Comparison of ENCODE assay signal across 27 mouse cellular contexts in genomic region chr4:43833752-43834151, GRCm38 (mm10). TPM values are rescaled to one million over a fixed set of nuclear protein-coding genes. Genes with fewer than 3 reads are reported as not detected.
"Had no signal": no experiment of that assay in that cellular context is flagged by ENCODE, and none has a peak within 500 bp of the region (broad histone marks: within the 10 kb centered on the region; RNA-seq: fewer than 3 reads in every experiment).

No protein-coding gene starts in this region.

- H3K4me3 ChIP-seq: midbrain, embryonic 12.5 days; myocyte; neural tube, embryonic 13.5 days; neural tube, embryonic 15.5 days had no signal

- H3K27me3 ChIP-seq: midbrain, embryonic 12.5 days; neural tube, embryonic 13.5 days; neural tube, embryonic 15.5 days had no signal

- H3K4me2 ChIP-seq: lung, embryonic 14.5 days; midbrain, embryonic 12.5 days; neural tube, embryonic 13.5 days; neural tube, embryonic 15.5 days had no signal

- H3K9ac ChIP-seq: lung, embryonic 14.5 days; midbrain, embryonic 12.5 days; neural tube, embryonic 13.5 days; neural tube, embryonic 15.5 days had no signal

- H3K36me3 ChIP-seq: midbrain, embryonic 12.5 days; neural tube, embryonic 13.5 days; neural tube, embryonic 15.5 days had no signal

- H3K4me1 ChIP-seq: midbrain, embryonic 12.5 days; neural tube, embryonic 13.5 days; neural tube, embryonic 15.5 days had no signal

- DNase-seq: lung, adult 18-20 months; lung, embryonic 14.5 days; lung, postnatal 10 days; lung, postnatal 4 days; midbrain, embryonic 14.5 days; retina, postnatal 1 day; right cerebral cortex, adult 18-20 months; right cerebral cortex, postnatal 25 days; right cerebral cortex, postnatal 4 days; spleen, adult 18-20 months; thymus, adult 18-20 months; thymus, postnatal 14 days; thymus, postnatal 36 days had no signal

- H3K9me3 ChIP-seq: midbrain, embryonic 12.5 days; neural tube, embryonic 13.5 days; neural tube, embryonic 15.5 days had no signal

- H3K27ac ChIP-seq: midbrain, embryonic 12.5 days; neural tube, embryonic 13.5 days; neural tube, embryonic 15.5 days had no signal

- ATAC-seq: midbrain, embryonic 16.5 days had no signal

RNA-seq across cellular contexts. Expression of gene Olfr157, which starts 6.2 kb away (rescaled TPM):
- total RNA-seq: megakaryocyte, adult 5-6 weeks; megakaryocyte-erythroid progenitor cell, adult 5-6 weeks had no signal
- polyA plus RNA-seq: liver, embryonic 16.5 days; lung, embryonic 14.5 days; lung, embryonic 16.5 days; midbrain, embryonic 12.5 days; midbrain, embryonic 14.5 days; midbrain, embryonic 16.5 days; myocyte; neural tube, embryonic 11.5 days; neural tube, embryonic 13.5 days; neural tube, embryonic 15.5 days; stomach, embryonic 14.5 days; stomach, embryonic 16.5 days; thymus, postnatal 0 days had no signal

RNA-seq across cellular contexts. Expression of gene Olfr156, which starts 10.1 kb away (rescaled TPM):
- total RNA-seq: megakaryocyte, adult 5-6 weeks; megakaryocyte-erythroid progenitor cell, adult 5-6 weeks had no signal
- polyA plus RNA-seq: liver, embryonic 16.5 days; lung, embryonic 14.5 days; lung, embryonic 16.5 days; midbrain, embryonic 12.5 days; midbrain, embryonic 14.5 days; midbrain, embryonic 16.5 days; myocyte; neural tube, embryonic 11.5 days; neural tube, embryonic 13.5 days; neural tube, embryonic 15.5 days; small intestine, adult 2 months; stomach, embryonic 14.5 days; stomach, embryonic 16.5 days; thymus, postnatal 0 days had no signal

RNA-seq across cellular contexts. Expression of gene Olfr155, which starts 17.6 kb away (rescaled TPM):
- total RNA-seq: megakaryocyte, adult 5-6 weeks; megakaryocyte-erythroid progenitor cell, adult 5-6 weeks had no signal
- polyA plus RNA-seq: liver, embryonic 16.5 days; lung, embryonic 14.5 days; lung, embryonic 16.5 days; midbrain, embryonic 12.5 days; midbrain, embryonic 14.5 days; midbrain, embryonic 16.5 days; myocyte; neural tube, embryonic 11.5 days; neural tube, embryonic 13.5 days; neural tube, embryonic 15.5 days; small intestine, adult 2 months; stomach, embryonic 14.5 days; stomach, embryonic 16.5 days; thymus, postnatal 0 days had no signal
